Mouse (Mus musculus) large intestine, adult 2 months (tissue): Measurements from ENCODE around the gene 4931423N10Rik. TPM values are rescaled to one million over a fixed set of nuclear protein-coding genes. Genes with fewer than 3 reads are reported as not detected.
"Not testable (repeated sequence)": the region's sequence is repeated elsewhere in the genome, so short reads cannot be mapped to it uniquely, and the experiment has no call there.

Source experiments
- DNase-seq: peaks from one replicate; pipeline ENCODE4 v3.0.0-alpha.2; 2012; ENCODE audit warnings: low read depth, low spot score
- WGBS: fragments of 180-500 bp; shearing (Covaris S2); methylation state at CpG from one replicate; pipeline ENCODE4 v1.1.7; 2018; 5-methylcytosine and 5-hydroxymethylcytosine counted together
- polyA plus RNA-seq: library from polyadenylated mRNA; depleted of rRNA; stranded (reverse); fragments of >200 nt; gene quantifications from 2 replicates; pipeline ENCODE4 v1.2.3, GENCODE M21; 2012; rRNA removed

4931423N10Rik gene
- polyA plus RNA-seq, result not detected in 2 replicates

- WGBS, result 73% methylated on average over 15 of the region's 15 CpGs
- no peak for DNase-seq
Observed at GRCm38 (mm10) chr2:23207070-23207526, at the start of gene 4931423N10Rik. 4931423N10Rik (plus strand) TSS chr2:23207476.

DNA sequence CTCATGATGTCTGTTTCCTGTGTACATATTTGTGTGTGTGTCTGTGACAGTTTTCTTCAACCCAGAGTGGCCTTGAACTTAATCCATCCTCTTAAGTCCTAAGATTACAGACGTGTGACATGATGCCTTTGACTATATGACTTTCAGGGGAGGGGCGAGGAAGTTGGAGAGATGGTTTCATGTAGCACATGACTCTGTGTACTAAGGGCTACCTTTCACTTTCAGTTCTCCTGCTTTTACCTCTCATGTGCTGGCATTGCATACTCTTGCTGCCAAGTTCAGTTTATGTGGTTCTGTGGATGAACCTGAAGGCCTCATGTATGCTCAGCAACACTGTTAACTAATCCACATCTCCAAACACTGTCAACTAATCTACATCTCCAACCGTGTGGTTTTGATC, 35.0 kb upstream of the 4931423N10Rik start:
- WGBS, result 57% methylated on average over 3 of the region's 3 CpGs
- no peak for DNase-seq

GRCm38 (mm10) chr2:23194366-23194765, 12.9 kb upstream of the 4931423N10Rik start:
- DNase-seq, result no peak
- WGBS, result 91% methylated on average over 1 of the region's 1 CpGs

- WGBS, result 65% methylated on average over 1 of the region's 1 CpGs
- DNase-seq, result no peak
Observed at GRCm38 (mm10) chr2:23201034-23201433, 6.2 kb upstream of the 4931423N10Rik start.

DNA sequence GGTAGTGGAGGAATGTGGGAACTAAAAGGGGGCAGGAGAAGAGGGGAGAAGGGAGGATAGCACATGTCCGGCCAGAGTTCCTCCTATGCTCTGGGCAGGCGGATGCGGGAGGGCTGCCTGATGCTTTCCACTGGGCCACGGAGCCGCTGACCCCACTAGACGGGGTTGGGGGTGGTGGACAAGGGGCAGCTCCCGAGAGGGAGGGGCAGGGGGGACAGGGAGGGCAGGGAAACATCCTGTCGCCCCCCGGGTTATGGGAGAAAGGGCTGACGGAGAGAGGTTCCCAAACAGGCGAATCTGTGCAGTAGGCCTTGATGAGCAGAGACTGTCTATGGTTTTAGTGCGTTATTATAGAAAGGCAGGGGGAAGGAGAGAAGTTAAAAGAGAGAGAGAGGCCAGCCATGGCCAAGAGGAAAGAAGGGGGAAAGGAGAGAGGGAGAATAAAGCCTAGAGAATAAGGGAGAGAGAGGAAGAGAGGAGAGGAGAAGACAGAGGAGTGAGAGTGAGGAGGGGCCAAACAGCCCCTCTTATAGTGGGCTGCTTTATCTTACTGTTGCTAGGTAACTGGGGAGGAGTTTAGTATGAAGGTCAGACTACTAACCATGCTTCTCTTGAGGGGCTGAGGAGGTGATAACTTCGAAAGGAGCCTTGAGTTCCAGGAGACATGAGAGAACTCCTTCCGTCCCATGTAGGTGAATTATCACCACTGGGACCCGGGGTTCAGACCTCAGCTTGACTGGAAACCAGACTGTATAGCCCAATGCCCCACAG, 4.2 kb upstream of the 4931423N10Rik start:
- WGBS, result 65% methylated on average over 15 of the region's 15 CpGs
- DNase-seq, result no peak

GRCm38 (mm10) chr2:23213661-23214060, 6.4 kb downstream of the 4931423N10Rik start:
- WGBS, result 68% methylated on average over 5 of the region's 5 CpGs
- DNase-seq, result no peak

DNA sequence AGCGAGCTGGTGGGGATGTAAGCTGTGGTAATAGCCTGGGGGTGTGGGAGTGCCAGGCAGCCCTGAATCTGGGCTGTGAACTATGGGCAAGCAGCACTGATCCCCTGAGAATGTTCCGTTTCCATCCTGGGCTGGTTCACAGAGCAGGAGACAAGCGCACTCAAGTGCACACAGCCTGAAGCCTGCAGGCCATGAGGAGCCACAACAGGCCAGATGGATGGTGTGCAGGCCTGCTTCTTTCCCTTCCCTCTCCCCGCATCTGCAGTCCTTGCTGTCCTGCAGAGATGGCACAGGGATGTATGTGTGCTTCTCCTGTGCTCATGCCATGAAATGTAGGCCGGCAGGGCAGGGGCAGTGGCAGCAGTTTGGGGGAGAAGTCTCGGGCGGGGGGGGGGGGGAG, 17.9 kb downstream of the 4931423N10Rik start:
- DNase-seq, result no peak
- WGBS, result 60% methylated on average over 7 of the region's 7 CpGs

DNA sequence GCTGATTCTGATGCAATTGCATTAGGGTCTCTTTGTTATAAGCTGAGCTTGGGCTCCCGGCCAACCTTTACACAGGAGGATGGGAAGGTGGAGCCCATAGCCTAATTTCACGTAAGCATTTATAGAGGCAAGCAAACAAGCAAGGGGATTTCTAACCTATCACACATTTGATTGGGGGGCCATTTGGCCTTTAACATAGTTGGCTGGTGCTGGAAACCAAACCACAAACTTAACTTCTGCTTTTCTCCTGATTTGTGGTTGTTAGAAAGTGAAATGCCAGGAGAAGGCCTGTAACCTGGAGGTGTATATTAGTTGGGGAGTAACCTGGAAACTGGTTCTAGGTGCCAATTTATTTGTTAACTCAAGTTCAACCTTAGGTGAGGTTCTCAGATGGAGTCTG, 21.2 kb downstream of the 4931423N10Rik start:
- WGBS, result 31% methylated on average over 2 of the region's 2 CpGs
- DNase-seq, result no peak

DNA sequence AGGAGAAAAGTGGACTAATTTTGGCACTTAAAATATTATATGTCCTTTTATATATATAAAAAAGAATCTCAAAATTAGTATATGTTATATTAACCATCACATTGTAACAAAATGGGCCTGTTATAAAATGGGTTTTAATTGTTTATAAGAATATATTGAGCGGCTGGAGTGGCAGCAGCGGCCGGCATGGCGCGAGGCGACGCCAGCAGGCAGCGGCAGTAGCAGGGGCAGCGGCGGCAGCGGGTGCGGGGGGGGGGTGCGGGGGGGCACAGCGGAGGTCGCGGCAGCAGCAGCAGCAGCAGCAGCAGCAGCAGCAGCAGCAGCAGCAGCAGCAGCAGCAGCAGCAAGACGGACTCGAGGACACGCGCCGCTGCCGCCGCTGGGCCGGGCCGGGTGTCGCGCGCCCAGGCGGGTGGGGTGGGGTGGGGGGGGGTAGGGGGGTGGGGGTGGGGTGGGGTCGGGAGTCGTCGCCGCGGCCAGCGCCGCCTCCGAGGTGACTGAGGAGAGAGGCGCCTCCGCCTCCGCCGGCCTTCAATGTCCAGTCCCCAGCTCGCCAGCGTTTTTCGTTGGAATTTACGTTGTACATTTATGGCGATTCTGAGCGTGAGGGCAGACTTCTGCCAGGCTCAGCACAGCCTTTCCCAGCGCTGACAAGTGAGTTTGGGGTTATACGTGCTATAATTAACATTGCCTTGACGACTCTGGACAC, 26.9 kb downstream of the 4931423N10Rik start:
- no peak for DNase-seq
- 3% methylated on average over 29 of the region's 50 CpGs for WGBS

DNA sequence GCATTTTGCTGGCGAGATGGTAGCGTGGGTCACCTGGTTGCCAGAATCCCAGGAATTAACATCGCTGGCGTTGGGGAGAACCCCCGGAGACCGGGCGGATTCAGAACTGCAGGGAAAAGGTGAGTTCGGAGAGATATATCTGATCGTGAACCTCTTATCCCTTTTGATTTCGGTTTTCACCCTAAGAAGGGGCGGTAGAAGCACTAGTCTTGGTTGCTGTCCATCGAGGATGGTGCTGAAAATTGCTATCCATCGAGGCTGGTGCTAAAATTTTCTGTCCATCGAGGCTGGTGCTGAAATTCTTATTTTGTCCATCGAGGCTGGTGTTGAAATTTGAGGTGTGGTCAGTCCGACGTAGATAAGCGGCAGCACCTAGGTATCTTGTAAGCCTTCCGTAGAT, 83.7 kb downstream of the 4931423N10Rik start:
- 63% methylated on average over 19 of the region's 19 CpGs for WGBS
- DNase-seq, result not testable (repeated sequence)

- 0% methylated on average over 1 of the region's 1 CpGs for WGBS
- no peak for DNase-seq
Observed at GRCm38 (mm10) chr2:23314869-23315268, 107.6 kb downstream of the 4931423N10Rik start.

Other genes with a start within 250 kb of the 4931423N10Rik start
- 80.1 and 120 TPM in 2 replicates for gene Abi1, start 167.2 kb upstream of the 4931423N10Rik start, polyA plus RNA-seq
- 3.2 and 8.3 TPM in 2 replicates for gene Acbd5, start 139.3 kb upstream of the 4931423N10Rik start, polyA plus RNA-seq
- 0.46 and 1.6 TPM in 2 replicates for gene Mastl, start 51.5 kb upstream of the 4931423N10Rik start, polyA plus RNA-seq
- gene Yme1l1, start 51.1 kb upstream of the 4931423N10Rik start, polyA plus RNA-seq, result 4.6 and 6.1 TPM in 2 replicates
- not detected in 2 replicates for gene Nxph2, start 113.8 kb downstream of the 4931423N10Rik start, polyA plus RNA-seq